Mouse (Mus musculus) MEL (cell line): ENCODE measurements around the gene Olfr1444. TPM values are rescaled to one million over a fixed set of nuclear protein-coding genes. Genes with fewer than 3 reads are reported as not detected.

Source experiments
- DNase-seq: peaks from one replicate; pipeline ENCODE4 v3.0.0; 2011; ENCODE audit warnings: low read depth, low spot score
- H3K27ac ChIP-seq: 2 replicates; pipeline ENCODE4 v1.5.1; 2012; ENCODE audit warnings: low read depth, mild to moderate bottlenecking, control low read depth, low read length, moderate library complexity; ENCODE audit not compliant: control insufficient read depth
- H3K27me3 ChIP-seq, 2 experiments: fragments of 150-350 bp in 1 of 2; sonication (generic) in 1 of 2; 2 replicates each; pipeline ENCODE4 v1.6.1; 2012; ENCODE audit warnings: low read length in 2 of 2, mild to moderate bottlenecking in 2 of 2, improper control_type of control experiment in 1 of 2, moderate library complexity in 1 of 2; ENCODE audit not compliant: insufficient read depth in 2 of 2, control insufficient read depth in 1 of 2
- H3K36me3 ChIP-seq, 2 experiments: 2 replicates each; pipeline ENCODE4 v1.6.1; 2012 to 2014; ENCODE audit warnings: low read length in 2 of 2, improper control_type of control experiment in 1 of 2, inconsistent platforms in 1 of 2, mild to moderate bottlenecking in 1 of 2; ENCODE audit not compliant: insufficient read depth in 2 of 2, control insufficient read depth in 1 of 2
- H3K4me1 ChIP-seq, 2 experiments: fragments of 150-350 bp in 1 of 2; sonication (generic) in 1 of 2; 2 replicates each; pipeline ENCODE4 v1.6.1; 2012; ENCODE audit warnings: low read length in 2 of 2, improper control_type of control experiment in 1 of 2, mild to moderate bottlenecking in 1 of 2; ENCODE audit not compliant: insufficient read depth in 2 of 2, control insufficient read depth in 1 of 2
- H3K4me3 ChIP-seq, 2 experiments: fragments of 150-350 bp in 1 of 2; sonication (generic) in 1 of 2; 2 replicates each; pipeline ENCODE4 v1.5.1; 2012; ENCODE audit warnings: low read depth in 2 of 2, low read length in 2 of 2, mild to moderate bottlenecking in 2 of 2, moderate library complexity in 2 of 2, control low read depth in 1 of 2, improper control_type of control experiment in 1 of 2; ENCODE audit not compliant: control insufficient read depth in 1 of 2, insufficient read depth in 1 of 2
- H3K79me2 ChIP-seq: 2 replicates; pipeline ENCODE4 v1.6.1; 2012; ENCODE audit warnings: mild to moderate bottlenecking, low read length, moderate library complexity; ENCODE audit not compliant: control insufficient read depth, poor library complexity, insufficient read depth
- H3K9ac ChIP-seq: 2 replicates; pipeline ENCODE4 v1.6.1; 2012; ENCODE audit warnings: low read depth, mild to moderate bottlenecking, control low read depth, low read length, moderate library complexity; ENCODE audit not compliant: control insufficient read depth, poor library complexity, severe bottlenecking
- H3K9me3 ChIP-seq: fragments of 150-350 bp; sonication (generic); replicated peaks from 2 replicates; pipeline ENCODE4 v1.6.1; 2012; ENCODE audit warnings: mild to moderate bottlenecking, low read length, improper control_type of control experiment, moderate library complexity; ENCODE audit not compliant: insufficient read depth
- BHLHE40 ChIP-seq: IDR thresholded peaks from 2 replicates; pipeline ENCODE4 v1.6.1; 2012; ENCODE audit warnings: low read depth, mild to moderate bottlenecking, inconsistent platforms, low read length, improper control_type of control experiment, borderline replicate concordance
- CHD1 ChIP-seq: IDR thresholded peaks from 2 replicates; pipeline ENCODE4 v1.6.1; 2012; ENCODE audit warnings: low read depth, mild to moderate bottlenecking, inconsistent platforms, low read length, improper control_type of control experiment
- CHD2 ChIP-seq: IDR thresholded peaks from 2 replicates; pipeline ENCODE4 v1.6.1; 2011; ENCODE audit warnings: low read length, improper control_type of control experiment
- EP300 ChIP-seq, 2 experiments: IDR thresholded peaks; 2 replicates each; pipeline ENCODE4 v1.6.1; 2011; ENCODE audit warnings: improper control_type of control experiment in 2 of 2, low read length in 2 of 2, low read depth in 1 of 2, mild to moderate bottlenecking in 1 of 2
- GATA1 ChIP-seq: IDR thresholded peaks from 2 replicates; pipeline ENCODE4 v1.6.1; 2011; ENCODE audit warnings: low read depth, low read length, improper control_type of control experiment
- HCFC1 ChIP-seq: IDR thresholded peaks from 2 replicates; pipeline ENCODE4 v1.6.1; 2012; ENCODE audit warnings: low read depth, mild to moderate bottlenecking, inconsistent platforms, low read length, improper control_type of control experiment, moderate library complexity
- JUND ChIP-seq: IDR thresholded peaks from 2 replicates; pipeline ENCODE4 v1.6.1; 2011; ENCODE audit warnings: low read depth, mild to moderate bottlenecking, improper control_type of control experiment, low read length
- KAT2A ChIP-seq: conservative IDR thresholded peaks from 2 replicates; pipeline ENCODE4 v1.6.1; 2012; ENCODE audit warnings: low read depth, low read length, improper control_type of control experiment, inconsistent platforms
- MAX ChIP-seq: IDR thresholded peaks from 2 replicates; pipeline ENCODE4 v1.6.1; 2011; ENCODE audit warnings: low read length, improper control_type of control experiment
- MXI1 ChIP-seq: IDR thresholded peaks from 2 replicates; pipeline ENCODE4 v1.6.1; 2011; ENCODE audit warnings: mild to moderate bottlenecking, low read depth, low read length, improper control_type of control experiment
- NRF1 ChIP-seq: IDR thresholded peaks from 2 replicates; pipeline ENCODE4 v1.6.1; 2014; ENCODE audit warnings: low read depth, mild to moderate bottlenecking, inconsistent platforms, low read length, improper control_type of control experiment, moderate library complexity; ENCODE audit not compliant: poor library complexity, insufficient read depth, severe bottlenecking
- POLR2A ChIP-seq, 2 experiments: IDR thresholded peaks; 2 replicates each; pipeline ENCODE4 v1.6.1; 2011 to 2012; ENCODE audit warnings: low read length in 2 of 2, mild to moderate bottlenecking in 2 of 2, control low read depth in 1 of 2, improper control_type of control experiment in 1 of 2, low read depth in 1 of 2, moderate library complexity in 1 of 2; ENCODE audit not compliant: control insufficient read depth in 1 of 2, insufficient read depth in 1 of 2, poor library complexity in 1 of 2
- POLR2AphosphoS5 ChIP-seq: IDR thresholded peaks from 2 replicates; pipeline ENCODE4 v1.6.1; 2012; ENCODE audit warnings: low read depth, borderline replicate concordance, mild to moderate bottlenecking, inconsistent platforms, low read length, moderate library complexity, mixed read lengths
- RCOR1 ChIP-seq: IDR thresholded peaks from 2 replicates; pipeline ENCODE4 v1.6.1; 2012; ENCODE audit warnings: low read depth, mild to moderate bottlenecking, inconsistent platforms, low read length, improper control_type of control experiment
- SMC3 ChIP-seq: IDR thresholded peaks from 2 replicates; pipeline ENCODE4 v1.6.1; 2011; ENCODE audit warnings: low read depth, low read length, improper control_type of control experiment
- TAL1 ChIP-seq: IDR thresholded peaks from 2 replicates; pipeline ENCODE4 v1.6.1; 2012; ENCODE audit warnings: mild to moderate bottlenecking, inconsistent platforms, low read length, moderate library complexity, mixed read lengths
- UBTF ChIP-seq: IDR thresholded peaks from 2 replicates; pipeline ENCODE4 v1.6.1; 2012; ENCODE audit warnings: low read depth, mild to moderate bottlenecking, inconsistent platforms, low read length, improper control_type of control experiment, moderate library complexity, borderline replicate concordance; ENCODE audit not compliant: insufficient read depth
- USF1 ChIP-seq: IDR thresholded peaks from 2 replicates; pipeline ENCODE4 v1.6.1; 2014; ENCODE audit warnings: low read depth, mild to moderate bottlenecking, inconsistent platforms, low read length, improper control_type of control experiment, moderate library complexity
- ZC3H11A ChIP-seq: IDR thresholded peaks from 2 replicates; pipeline ENCODE4 v1.6.1; 2012; ENCODE audit warnings: low read depth, mild to moderate bottlenecking, inconsistent platforms, low read length, improper control_type of control experiment
- ZNF384 ChIP-seq: IDR thresholded peaks from 2 replicates; pipeline ENCODE4 v1.6.1; 2012; ENCODE audit warnings: low read depth, mild to moderate bottlenecking, inconsistent platforms, low read length, improper control_type of control experiment
- polyA plus RNA-seq, 2 experiments: library from polyadenylated mRNA; stranded (reverse) in 1 of 2; unstranded in 1 of 2; fragments of >175 nt in 1 of 2; fragments of >200 nt in 1 of 2; gene quantifications; 2 replicates each; pipeline versions ENCODE4 v1.2.1 to v1.2.4; 2012; ENCODE audit warnings: low replicate concordance in 2 of 2, low read depth in 1 of 2; ENCODE audit not compliant: insufficient read length in 2 of 2, insufficient read depth in 1 of 2, missing spikeins in 1 of 2
- total RNA-seq: library from RNA; depleted of rRNA; stranded (reverse); fragments of 300-350 nt; gene quantifications from 2 replicates; pipeline ENCODE4 v1.2.3, GENCODE M21; 2012

Gene Olfr1444
- total and polyA plus RNA-seq, 3 experiments = 0.04 TPM; not detected in 2

DNA sequence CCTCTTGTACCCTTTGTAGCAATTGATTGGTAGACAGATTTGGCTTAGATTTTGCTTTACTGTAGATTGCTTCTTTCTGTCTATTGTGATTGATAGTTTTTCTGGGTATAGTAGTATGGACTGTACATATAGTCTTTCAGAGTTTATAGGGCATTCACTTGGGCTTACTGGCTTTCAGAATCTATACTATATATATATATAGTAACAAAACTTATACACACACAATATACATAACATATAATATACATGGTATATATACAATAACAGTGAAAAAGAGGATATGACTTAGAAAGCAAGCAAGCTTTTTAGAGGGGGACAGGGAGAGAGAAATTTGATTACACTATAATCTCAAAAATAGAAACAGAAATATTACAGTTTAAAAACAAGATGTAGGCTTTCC is 10.7 kb upstream of the Olfr1444 start, which contains the start of gene Gm5244:
TSS of gene Gm5244 (plus strand) at position 301 of the 400 bp plus-strand sequence.
- no peaks in the 10 kb centered on the region for H3K27me3 ChIP-seq
- H3K27ac ChIP-seq = no peak within 1 kb of the TSS
- H3K9ac ChIP-seq = no peak within 1 kb of the TSS
- no peaks in the 10 kb centered on the region for H3K36me3 ChIP-seq
- H3K4me3 ChIP-seq = no peak within 1 kb of the TSS
- no peaks in the 10 kb centered on the region for H3K4me1 ChIP-seq
- no peaks in the 10 kb centered on the region for H3K9me3 ChIP-seq
- TF ChIP-seq BHLHE40 (no peak), HCFC1 (no peak), USF1 (no peak), MXI1 (no peak), TAL1 (no peak), CHD1 (no peak), POLR2AphosphoS5 (no peak), RCOR1 (no peak), GATA1 (no peak)
- DNase-seq = no peak
- no peaks in the 10 kb centered on the region for H3K79me2 ChIP-seq

GRCm38 (mm10) chr19:12883555-12883954 is 26.5 kb downstream of the Olfr1444 start, which contains the start of gene Olfr1445:
Gene Olfr1445, plus strand, starts transcription at chr19:12883855.
- Histone ChIP-seq H3K9me3 (no peaks in the 10 kb centered on the region), H3K4me1 (no peaks in the 10 kb centered on the region), H3K27ac (no peak within 1 kb of the TSS), H3K27me3 (no peaks in the 10 kb centered on the region), H3K36me3 (no peaks in the 10 kb centered on the region), H3K9ac (no peak within 1 kb of the TSS), H3K4me3 (no peak within 1 kb of the TSS), H3K79me2 (no peaks in the 10 kb centered on the region)
- no peak for DNase-seq
- no peak for TF ChIP-seq MXI1
- no peak for TF ChIP-seq KAT2A
- no peak for TF ChIP-seq HCFC1
- no peak for TF ChIP-seq JUND
- no peak for TF ChIP-seq EP300 (IDR thresholded peaks at IDR 0.05; ENCODE audit: low read depth in 1 of 2, low read length in 2 of 2)
- TF ChIP-seq ZC3H11A = no peak
- no peak for TF ChIP-seq MAX
- no peak for TF ChIP-seq CHD2
- no peak for TF ChIP-seq UBTF
- no peak for TF ChIP-seq NRF1
- TF ChIP-seq USF1 = no peak
- TF ChIP-seq POLR2AphosphoS5 = no peak
- no peak for TF ChIP-seq SMC3
- TF ChIP-seq ZNF384 = no peak
- no peak for TF ChIP-seq POLR2A (IDR thresholded peaks at IDR 0.05; ENCODE audit: control insufficient read depth in 1 of 2, insufficient read depth in 1 of 2, low read depth in 1 of 2, low read length in 2 of 2, poor library complexity in 1 of 2)
